Mouse (Mus musculus) embryonic facial prominence, embryonic 12.5 days (tissue): ENCODE data around the gene Ubc. TPM values are rescaled to one million over a fixed set of nuclear protein-coding genes. Genes with fewer than 3 reads are reported as not detected.
"Not testable (repeated sequence)": the region's sequence is repeated elsewhere in the genome, so short reads cannot be mapped to it uniquely, and the experiment has no call there.

Source experiments
- ATAC-seq: fragments of 200-750 bp; cut with Nextera tagmentation; 2 replicates; pipeline ENCODE4 v1.8.0; 2017; ENCODE audit not compliant: insufficient number of reproducible peaks, insufficient read depth, low FRiP score, low TSS enrichment
- H3K27ac ChIP-seq: fragments of 300-500 bp; sonication (generic); 2 replicates; pipeline ENCODE4 v1.5.1; 2016; ENCODE audit warnings: mild to moderate bottlenecking
- H3K27me3 ChIP-seq: fragments of 300-500 bp; sonication (generic); 2 replicates; pipeline ENCODE4 v1.6.1; 2016; ENCODE audit warnings: mild to moderate bottlenecking, moderate library complexity
- H3K36me3 ChIP-seq: fragments of 300-500 bp; sonication (generic); 2 replicates; pipeline ENCODE4 v1.6.1; 2016; ENCODE audit warnings: mild to moderate bottlenecking
- H3K4me1 ChIP-seq: fragments of 300-500 bp; sonication (generic); 2 replicates; pipeline ENCODE4 v1.6.1; 2016
- H3K4me2 ChIP-seq: fragments of 300-500 bp; sonication (generic); replicated peaks from 2 replicates; pipeline ENCODE4 v1.6.1; 2016; ENCODE audit warnings: mild to moderate bottlenecking, moderate library complexity
- H3K4me3 ChIP-seq: fragments of 300-500 bp; sonication (generic); 2 replicates; pipeline ENCODE4 v1.5.1; 2016; ENCODE audit warnings: mild to moderate bottlenecking
- H3K9ac ChIP-seq: fragments of 300-500 bp; sonication (generic); 2 replicates; pipeline ENCODE4 v1.6.1; 2016; ENCODE audit warnings: mild to moderate bottlenecking, moderate library complexity
- H3K9me3 ChIP-seq: fragments of 300-500 bp; sonication (generic); 2 replicates; pipeline ENCODE4 v1.6.1; 2016; ENCODE audit warnings: mild to moderate bottlenecking, moderate library complexity
- WGBS: fragments of 180-500 bp; shearing (Covaris S2); methylation state at CpG from one replicate; pipeline ENCODE4 v1.1.7; 2016; 5-methylcytosine and 5-hydroxymethylcytosine counted together
- polyA plus RNA-seq: library from polyadenylated mRNA; unstranded; fragments of >200 nt; fragmentation: Nextera tagmentation; extraction: Ambion mirVana; gene quantifications from 2 replicates; pipeline ENCODE4 v1.2.1, GENCODE M21; 2016

Gene Ubc
- polyA plus RNA-seq, result 1,075 and 1,101 TPM in 2 replicates

DNA sequence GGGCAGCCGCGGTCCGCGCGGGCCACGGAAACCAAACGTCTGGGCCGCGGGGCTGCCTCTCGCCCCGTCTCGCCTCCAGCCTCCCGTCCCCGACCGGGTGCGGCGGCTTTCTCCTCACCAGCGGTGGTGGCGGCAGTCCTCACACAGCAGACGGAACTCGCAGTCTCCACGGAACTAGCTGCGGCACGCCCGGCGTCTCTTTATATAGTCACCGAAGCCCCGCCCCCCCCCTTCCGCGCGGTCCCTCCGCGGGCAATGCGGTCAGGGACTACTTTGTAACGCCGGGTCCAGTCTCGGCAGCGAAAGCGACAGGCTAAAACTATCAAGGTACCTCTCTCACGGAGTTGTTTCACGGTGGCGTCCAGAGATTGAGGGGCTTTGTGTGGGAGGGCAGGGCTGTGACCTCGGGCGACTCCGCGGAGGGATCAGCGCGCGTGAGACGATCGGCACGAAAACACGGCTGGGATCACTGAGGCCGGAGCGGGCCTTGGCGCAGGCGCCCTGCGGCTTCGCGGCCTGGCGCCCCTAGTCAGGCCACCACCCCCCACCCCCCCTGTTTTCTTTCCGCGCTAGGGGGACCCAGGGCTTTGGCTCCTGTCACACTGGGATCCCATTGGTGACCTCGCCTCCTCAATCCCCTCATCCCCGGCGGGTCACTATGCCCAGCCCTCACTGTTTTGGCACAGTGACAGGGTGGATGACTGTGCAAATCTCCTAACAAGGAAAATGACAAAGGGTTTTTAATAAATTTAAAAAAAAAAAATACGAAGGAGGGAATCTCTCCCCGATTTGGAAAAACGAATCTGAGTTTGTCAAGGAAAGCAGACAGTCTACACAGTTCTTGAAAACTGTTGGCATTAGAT lies at the start of gene Ubc:
Gene Ubc, minus strand, starts transcription at position 624 of the 863 bp plus-strand sequence.
- WGBS, result under 1% methylated on average over 69 of the region's 69 CpGs
- ATAC-seq, result no peak; the same call in 1 of the 2 replicates
- peak within 1 kb of the TSS; percentile 92 for H3K27ac ChIP-seq

DNA sequence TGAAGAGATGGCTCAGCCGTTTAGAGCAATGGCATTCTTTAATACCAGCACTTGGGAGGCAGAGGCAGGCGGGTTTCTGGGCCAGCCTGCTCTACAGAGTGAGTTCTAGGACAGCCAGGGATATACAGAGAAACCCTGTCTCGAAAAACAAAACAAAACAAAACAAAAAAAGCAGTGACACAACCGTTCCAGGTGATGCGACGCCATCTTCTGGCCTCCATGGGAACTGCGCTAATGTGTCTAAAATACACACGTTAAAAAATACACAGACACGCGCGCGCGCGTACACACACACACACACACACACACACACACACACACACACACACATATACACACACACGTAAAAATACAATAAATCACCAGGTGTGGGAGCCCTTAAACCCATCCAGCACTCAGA lies 44.3 kb upstream of the Ubc start:
- not testable (repeated sequence) for H3K9me3 ChIP-seq, ATAC-seq, H3K27me3 ChIP-seq, H3K27ac ChIP-seq, H3K9ac ChIP-seq
- peak overlapping the region; percentile 93 for H3K4me2 ChIP-seq
- H3K4me1 ChIP-seq, result peaks cover 11% of the 10 kb centered on the region
- peaks cover 24% of the 10 kb centered on the region for H3K36me3 ChIP-seq
- WGBS, result 55% methylated on average over 15 of the region's 15 CpGs
- H3K4me3 ChIP-seq, result peak overlapping the region; percentile 81

More for the DNA sequence above, at the start of gene Ubc:
- H3K27me3 ChIP-seq, result no peaks in the 10 kb centered on the region
- H3K36me3 ChIP-seq, result peaks cover 12% of the 10 kb centered on the region
- peak within 1 kb of the TSS; percentile 95 for H3K4me2 ChIP-seq
- peak within 1 kb of the TSS; percentile 99 for H3K4me3 ChIP-seq
- H3K9me3 ChIP-seq, result no peaks in the 10 kb centered on the region
- peaks cover 24% of the 10 kb centered on the region for H3K4me1 ChIP-seq
- peak within 1 kb of the TSS; percentile 99 for H3K9ac ChIP-seq

DNA sequence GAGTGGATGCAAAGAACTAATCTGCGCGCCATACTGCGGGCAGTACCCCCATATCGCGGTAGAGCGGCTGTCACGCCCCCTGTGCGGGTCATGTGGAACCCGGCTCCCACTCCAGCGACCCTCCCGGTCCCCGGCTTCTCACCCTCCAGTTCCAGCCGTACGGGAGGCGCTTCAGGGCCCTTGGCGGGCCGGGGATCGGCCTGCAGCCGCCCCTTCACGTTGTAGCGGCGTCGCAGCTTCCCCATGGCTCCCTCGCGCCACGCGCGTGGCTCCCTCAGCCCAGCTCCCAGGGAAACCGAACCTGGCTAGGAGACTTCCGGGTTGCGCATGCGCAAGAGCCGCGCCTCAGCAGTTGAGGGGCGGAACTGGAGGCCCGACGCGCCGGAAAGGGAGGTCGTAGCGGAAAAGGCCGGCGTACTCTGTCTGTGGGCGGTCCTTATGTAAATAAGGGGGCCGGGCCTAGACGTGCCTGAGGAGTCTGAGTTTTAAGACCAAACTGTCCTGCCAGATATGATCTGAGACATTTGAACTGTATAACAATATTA lies 43.9 kb upstream of the Ubc start, which contains the start of gene Dhx37:
Gene Dhx37, minus strand, starts transcription at position 329 of the 545 bp plus-strand sequence.
- Histone ChIP-seq H3K4me3 (peak within 1 kb of the TSS; percentile 81), H3K4me2 (peak within 1 kb of the TSS; percentile 93), H3K27me3 (no peaks in the 10 kb centered on the region), H3K4me1 (peaks cover 11% of the 10 kb centered on the region), H3K9me3 (no peaks in the 10 kb centered on the region), H3K9ac (peak within 1 kb of the TSS; percentile 78), H3K36me3 (peaks cover 29% of the 10 kb centered on the region), H3K27ac (peak within 1 kb of the TSS; percentile 47)
- WGBS, result under 1% methylated on average over 45 of the region's 46 CpGs
- peak; percentile 91 for ATAC-seq

DNA sequence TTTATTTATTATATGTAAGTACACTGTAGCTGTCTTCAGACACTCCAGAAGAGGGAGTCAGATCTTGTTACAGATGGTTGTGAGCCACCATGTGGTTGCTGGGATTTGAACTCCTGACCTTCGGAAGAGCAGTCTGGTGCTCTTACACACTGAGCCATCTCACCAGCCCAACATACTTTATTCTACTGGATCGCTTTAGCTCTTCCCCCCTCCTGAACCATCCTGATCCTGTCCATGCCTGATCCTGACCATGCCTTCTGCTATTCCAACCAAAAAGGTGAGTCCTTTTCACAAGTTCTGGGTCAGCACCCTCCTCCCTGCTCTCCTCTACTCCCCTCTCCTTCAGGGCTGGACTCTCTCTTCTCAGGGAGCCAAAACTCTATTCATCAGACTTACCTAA lies 42.3 kb upstream of the Ubc start:
- H3K27me3 ChIP-seq, H3K27ac ChIP-seq, H3K9ac ChIP-seq, H3K4me2 ChIP-seq, H3K9me3 ChIP-seq, ATAC-seq: not testable (repeated sequence)
- WGBS, result 93% methylated on average over 2 of the region's 2 CpGs
- Histone ChIP-seq H3K4me1 (peaks cover 11% of the 10 kb centered on the region), H3K4me3 (0 out of 2 replicates have a peak overlapping the region, but pooled peaks have one; percentile 81), H3K36me3 (peaks cover 43% of the 10 kb centered on the region)

GRCm38 (mm10) chr5:125426343-125426742 lies 36.3 kb upstream of the Ubc start:
- H3K27ac ChIP-seq, result no peak overlapping the region
- no peaks in the 10 kb centered on the region for H3K9me3 ChIP-seq
- peaks cover 99% of the 10 kb centered on the region for H3K36me3 ChIP-seq
- ATAC-seq, result no peak
- 91% methylated on average over 10 of the region's 10 CpGs for WGBS
- no peak overlapping the region for H3K4me2 ChIP-seq
- no peak overlapping the region for H3K9ac ChIP-seq
- no peak overlapping the region for H3K4me3 ChIP-seq
- H3K27me3 ChIP-seq, result no peaks in the 10 kb centered on the region
- H3K4me1 ChIP-seq, result no peaks in the 10 kb centered on the region

DNA sequence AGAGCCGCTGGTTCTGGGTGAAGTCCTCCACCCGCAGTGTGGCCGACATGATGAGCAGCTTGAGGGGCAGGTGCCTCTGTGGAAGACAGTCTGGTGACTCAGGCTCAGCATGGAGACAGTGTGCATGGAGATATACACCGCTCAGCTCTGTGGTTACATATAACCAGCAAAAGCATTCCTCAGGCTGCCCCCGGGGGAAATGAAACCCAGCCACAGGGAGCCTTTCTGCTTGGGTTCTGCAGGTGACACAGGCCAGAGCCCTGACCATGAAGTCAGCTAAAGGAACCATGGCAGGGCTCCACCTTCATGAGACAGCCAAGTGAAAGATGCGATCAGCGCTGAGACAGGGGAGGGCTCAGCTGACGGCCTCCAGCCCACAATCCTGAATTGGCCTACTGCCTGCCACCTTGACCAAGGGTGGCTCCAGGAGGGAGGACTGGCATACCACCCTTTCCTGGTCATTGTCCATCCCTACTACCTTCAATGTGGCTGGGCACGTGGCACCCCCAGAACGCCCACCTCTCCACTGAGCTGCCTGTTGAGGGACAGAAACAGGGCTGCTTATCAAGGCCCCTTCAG lies 35.8 kb upstream of the Ubc start:
- 93% methylated on average over 10 of the region's 10 CpGs for WGBS
- Histone ChIP-seq H3K4me1 (no peaks in the 10 kb centered on the region), H3K4me2 (no peak overlapping the region), H3K4me3 (no peak overlapping the region), H3K27ac (no peak overlapping the region), H3K27me3 (no peaks in the 10 kb centered on the region), H3K9ac (no peak overlapping the region), H3K36me3 (peaks cover 98% of the 10 kb centered on the region), H3K9me3 (no peaks in the 10 kb centered on the region)
- ATAC-seq, result no peak

DNA sequence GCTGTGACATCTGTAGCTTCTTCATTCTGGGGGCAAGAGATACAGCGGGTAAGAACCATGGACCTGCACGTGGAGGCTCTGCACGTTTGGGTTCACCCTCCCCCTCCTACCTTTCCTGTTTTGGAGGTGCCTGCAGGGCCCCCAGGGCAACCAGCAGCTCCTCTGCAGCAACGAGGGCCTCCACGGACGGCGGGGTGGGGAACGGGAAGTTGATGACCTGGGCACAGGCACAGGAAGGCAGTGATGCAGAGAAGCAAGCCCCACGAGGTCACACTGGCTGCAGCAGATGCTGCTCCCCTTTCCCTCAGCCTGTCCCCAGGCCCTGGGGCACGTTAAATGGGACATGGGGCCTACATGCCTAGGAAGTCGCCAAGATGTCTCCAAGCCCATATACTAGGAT lies 29.1 kb upstream of the Ubc start:
- Histone ChIP-seq H3K4me2 (no peak overlapping the region), H3K9me3 (no peaks in the 10 kb centered on the region), H3K27ac (no peak overlapping the region), H3K4me3 (no peak overlapping the region), H3K27me3 (no peaks in the 10 kb centered on the region), H3K9ac (no peak overlapping the region), H3K36me3 (peaks cover 96% of the 10 kb centered on the region), H3K4me1 (no peaks in the 10 kb centered on the region)
- 76% methylated on average over 11 of the region's 11 CpGs for WGBS
- ATAC-seq, result no peak

DNA sequence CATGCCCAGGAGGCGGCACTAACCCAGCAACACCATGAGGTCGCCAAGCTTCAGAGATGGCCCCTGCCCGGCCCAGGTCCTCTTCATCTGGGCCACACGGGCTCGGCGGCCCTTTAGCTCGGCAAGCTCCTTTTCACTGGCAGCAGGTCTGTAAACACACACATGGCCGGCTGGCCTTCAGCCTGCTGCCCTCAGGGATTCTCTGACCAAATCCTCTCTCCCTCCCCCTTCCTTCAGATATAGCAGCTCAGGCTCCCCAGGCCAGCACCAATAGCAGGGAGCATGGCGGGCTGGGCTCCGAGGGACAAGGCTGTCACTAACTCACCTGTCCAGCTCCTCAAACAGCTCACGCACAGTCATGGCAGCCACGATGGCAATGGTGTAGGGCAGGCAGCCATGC lies 28.6 kb upstream of the Ubc start:
- 0 out of 2 replicates have a peak, but pooled peaks have one; percentile 24 for ATAC-seq
- WGBS, result 90% methylated on average over 12 of the region's 12 CpGs
- no peaks in the 10 kb centered on the region for H3K27me3 ChIP-seq
- H3K4me2 ChIP-seq, result no peak overlapping the region
- no peak overlapping the region for H3K4me3 ChIP-seq
- H3K9me3 ChIP-seq, result no peaks in the 10 kb centered on the region
- H3K4me1 ChIP-seq, result no peaks in the 10 kb centered on the region
- peaks cover 96% of the 10 kb centered on the region for H3K36me3 ChIP-seq
- no peak overlapping the region for H3K9ac ChIP-seq
- H3K27ac ChIP-seq, result no peak overlapping the region

- peaks cover 75% of the 10 kb centered on the region for H3K36me3 ChIP-seq
- no peaks in the 10 kb centered on the region for H3K4me1 ChIP-seq
- H3K9ac ChIP-seq, result no peak overlapping the region
- no peak overlapping the region for H3K4me3 ChIP-seq
- no peak overlapping the region for H3K4me2 ChIP-seq
- H3K27ac ChIP-seq, result no peak overlapping the region
- ATAC-seq, result no peak
- WGBS, result 92% methylated on average over 8 of the region's 8 CpGs
- no peaks in the 10 kb centered on the region for H3K9me3 ChIP-seq
- no peaks in the 10 kb centered on the region for H3K27me3 ChIP-seq
These were observed 26.2 kb upstream of the Ubc start for GRCm38 (mm10) chr5:125416183-125416582.

- Histone ChIP-seq H3K4me3 (no peak overlapping the region), H3K4me2 (no peak overlapping the region), H3K4me1 (peaks cover 6% of the 10 kb centered on the region), H3K9ac (no peak overlapping the region), H3K36me3 (peaks cover 53% of the 10 kb centered on the region), H3K27ac (no peak overlapping the region), H3K27me3 (no peaks in the 10 kb centered on the region), H3K9me3 (no peaks in the 10 kb centered on the region)
- 87% methylated on average over 4 of the region's 4 CpGs for WGBS
- no peak for ATAC-seq
These were observed 23.8 kb upstream of the Ubc start for GRCm38 (mm10) chr5:125413763-125414162.

DNA sequence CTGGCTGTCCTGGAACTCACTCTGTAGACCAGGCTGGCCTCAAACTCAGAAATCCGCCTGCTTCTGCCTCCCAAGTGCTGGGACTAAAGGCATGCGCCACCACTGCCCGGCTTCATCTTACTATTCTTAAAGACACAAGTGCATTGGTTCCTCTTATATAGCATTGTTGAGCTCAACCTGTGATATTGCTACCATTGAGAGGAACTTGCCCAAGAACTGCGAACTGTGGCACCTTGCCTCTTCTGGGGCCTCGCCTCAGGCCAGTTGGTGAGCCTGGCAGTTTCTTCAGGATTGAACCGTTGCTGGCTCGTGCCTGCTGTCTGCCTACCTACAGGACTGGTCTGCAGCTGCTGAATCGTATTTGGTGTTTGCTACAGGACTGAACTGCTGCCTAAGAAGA lies 22.5 kb upstream of the Ubc start:
- not testable (repeated sequence) for H3K4me3 ChIP-seq, H3K27ac ChIP-seq, ATAC-seq, H3K4me1 ChIP-seq, H3K9me3 ChIP-seq, H3K4me2 ChIP-seq, H3K27me3 ChIP-seq, H3K9ac ChIP-seq
- 87% methylated on average over 8 of the region's 8 CpGs for WGBS
- H3K36me3 ChIP-seq, result peaks cover 41% of the 10 kb centered on the region
